Mouse (Mus musculus) heart, postnatal 36 days (tissue): Measurements from ENCODE around the gene Heatr6. TPM values are rescaled to one million over a fixed set of nuclear protein-coding genes. Genes with fewer than 3 reads are reported as not detected.
A peak's percentile ranks its signal among the peaks of the same experiment; 100 is the strongest.

Experiments
- DNase-seq, 2 experiments: peaks; one replicate each; pipeline ENCODE4 v3.0.0; 2021 to 2022
- intact Hi-C: fragments of 180-260 bp; cut with DNase I; formaldehyde crosslinking; loops from one replicate; pipeline ENCODE4 v1.15.1; 2025
- total RNA-seq, 2 experiments: library from RNA; stranded (reverse); gene quantifications; 2 replicates each; pipeline ENCODE4 v1.2.3; 2021

Heatr6 gene
- 1 to 10 TPM; 5.6 to 6.6 TPM for total RNA-seq

GRCm38 (mm10) chr11:83753581-83754181 is at the start of gene Heatr6:
Gene Heatr6, plus strand, starts transcription at chr11:83753696.
- DNase-seq: peak; percentile 85 to 91
- intact Hi-C loops: no loop called here

GRCm38 (mm10) chr11:83703705-83704104 is 49.8 kb upstream of the Heatr6 start, which contains the start of gene Wfdc17:
Gene Wfdc17, plus strand, starts transcription at chr11:83703991.
- no peak for DNase-seq
- intact Hi-C loops: loop anchor here (1.0 kb wide), 1 partner anchor 16 kb away; no protein-coding TSS in a partner anchor

- DNase-seq: no peak
- intact Hi-C loops: no loop called here
Measured at GRCm38 (mm10) chr11:83708715-83709114, 44.8 kb upstream of the Heatr6 start, which contains the start of gene Wfdc18. Gene Wfdc18, plus strand, starts transcription at chr11:83709015.

- intact Hi-C loops: no loop called here
- no peak for DNase-seq
Measured at GRCm38 (mm10) chr11:83709683-83710082, 43.8 kb upstream of the Heatr6 start.

GRCm38 (mm10) chr11:83712671-83713070 is 40.8 kb upstream of the Heatr6 start:
- intact Hi-C loops: no loop called here
- no peak for DNase-seq

- intact Hi-C loops: no loop called here
- DNase-seq: no peak
Measured at GRCm38 (mm10) chr11:83713925-83714324, 39.6 kb upstream of the Heatr6 start.

- intact Hi-C loops: no loop called here
- no peak for DNase-seq
Measured at GRCm38 (mm10) chr11:83717042-83717665, 36.3 kb upstream of the Heatr6 start.

GRCm38 (mm10) chr11:83720766-83721165 is 32.7 kb upstream of the Heatr6 start:
- DNase-seq: no peak
- intact Hi-C loops: no loop called here

- DNase-seq: no peak
- intact Hi-C loops: no loop called here
Measured at GRCm38 (mm10) chr11:83728757-83729432, 24.6 kb upstream of the Heatr6 start.

GRCm38 (mm10) chr11:83731116-83731515 is 22.4 kb upstream of the Heatr6 start:
- intact Hi-C loops: no loop called here
- no peak for DNase-seq

GRCm38 (mm10) chr11:83733071-83733640 is 20.3 kb upstream of the Heatr6 start:
- intact Hi-C loops: no loop called here
- no peak for DNase-seq

- no peak for DNase-seq
- intact Hi-C loops: no loop called here
Measured at GRCm38 (mm10) chr11:83734215-83734614, 19.3 kb upstream of the Heatr6 start.

- intact Hi-C loops: no loop called here
Measured at GRCm38 (mm10) chr11:83735881-83736280, 17.6 kb upstream of the Heatr6 start.

GRCm38 (mm10) chr11:83737109-83737558 is 16.4 kb upstream of the Heatr6 start:
- intact Hi-C loops: no loop called here
- no peak for DNase-seq

More at GRCm38 (mm10) chr11:83735881-83736280, 17.6 kb upstream of the Heatr6 start:
- no peak for DNase-seq

- peak; percentile 76 to 85 for DNase-seq
- intact Hi-C loops: loop anchor here (1.0 to 2.0 kb wide), 3 partner anchors 100 to 298 kb away; no protein-coding TSS in a partner anchor
Measured at GRCm38 (mm10) chr11:83739241-83739640, 14.3 kb upstream of the Heatr6 start.

- intact Hi-C loops: no loop called here
- DNase-seq: no peak
Measured at GRCm38 (mm10) chr11:83740443-83740991, 13.0 kb upstream of the Heatr6 start.

- DNase-seq: no peak
- intact Hi-C loops: no loop called here
Measured at GRCm38 (mm10) chr11:83741841-83742240, 11.7 kb upstream of the Heatr6 start.

- intact Hi-C loops: no loop called here
- DNase-seq: no peak
Measured at GRCm38 (mm10) chr11:83742731-83743355, 10.7 kb upstream of the Heatr6 start.

- intact Hi-C loops: no loop called here
- no peak for DNase-seq
Measured at GRCm38 (mm10) chr11:83743525-83743924, 10.0 kb upstream of the Heatr6 start.

- DNase-seq: no peak
- intact Hi-C loops: no loop called here
Measured at GRCm38 (mm10) chr11:83746152-83746551, 7.3 kb upstream of the Heatr6 start.
